Mouse (Mus musculus) gastrocnemius, postnatal 10 days (tissue): Measurements from ENCODE around the gene Dip2c. TPM values are rescaled to one million over a fixed set of nuclear protein-coding genes. Genes with fewer than 3 reads are reported as not detected.

Experiments used
- DNase-seq: peaks from one replicate; pipeline ENCODE4 v3.0.0; 2021; ENCODE audit warnings: mixed read lengths
- total RNA-seq, 2 experiments: library from RNA; stranded (reverse); gene quantifications; 2 replicates each; pipeline ENCODE4 v1.2.3; 2021

Gene Dip2c
- total RNA-seq, 2 experiments from 2014 or later: 20.8 to 22.5 TPM

GRCm38 (mm10) chr13:9547698-9548344 is 271.5 kb downstream of the Dip2c start:
- no peak for DNase-seq

GRCm38 (mm10) chr13:9562099-9562498 is 285.8 kb downstream of the Dip2c start:
- DNase-seq: no peak

GRCm38 (mm10) chr13:9562921-9563320 is 286.6 kb downstream of the Dip2c start:
- peak; percentile 10 for DNase-seq

DNA sequence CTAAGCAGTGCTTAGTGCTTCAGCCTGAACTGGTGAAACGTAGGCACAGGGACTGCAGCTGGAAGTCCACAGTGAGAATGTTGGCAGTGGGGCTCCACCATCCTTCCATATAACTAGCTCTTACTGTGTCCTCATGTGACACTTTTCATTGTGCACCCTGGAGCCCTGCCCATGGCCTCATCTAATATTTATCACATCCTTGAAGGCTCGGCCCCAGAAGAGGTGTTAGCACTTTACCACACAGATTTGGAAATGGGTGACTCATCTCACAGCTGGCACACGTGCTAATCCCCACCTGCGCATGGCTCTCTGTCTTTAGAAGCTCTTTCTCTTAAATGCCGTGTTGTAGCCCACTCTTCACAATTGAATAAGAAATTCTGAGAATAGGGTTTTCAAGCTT is 292.5 kb downstream of the Dip2c start:
- no peak for DNase-seq

DNA sequence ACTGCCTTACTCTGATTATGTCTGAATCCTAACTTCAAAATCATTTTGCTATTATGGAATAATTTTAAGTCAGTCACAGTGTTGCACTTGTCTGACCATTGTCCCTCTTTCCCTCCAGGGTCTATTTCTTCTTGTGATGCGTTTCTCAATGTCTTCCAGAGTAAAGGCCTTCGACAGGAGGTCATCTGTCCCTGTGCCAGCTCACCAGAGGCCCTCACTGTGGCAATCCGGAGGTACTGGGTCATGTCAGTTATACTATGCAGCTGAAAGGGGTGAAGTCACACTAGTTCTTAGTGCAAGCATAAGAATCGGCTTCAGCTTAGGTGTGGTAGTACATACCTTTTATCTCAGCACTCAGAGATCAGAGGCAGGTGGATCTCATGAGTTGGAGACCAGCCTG is 300.4 kb downstream of the Dip2c start:
- no peak for DNase-seq

GRCm38 (mm10) chr13:9578456-9578855 is 302.1 kb downstream of the Dip2c start:
- DNase-seq: no peak

DNA sequence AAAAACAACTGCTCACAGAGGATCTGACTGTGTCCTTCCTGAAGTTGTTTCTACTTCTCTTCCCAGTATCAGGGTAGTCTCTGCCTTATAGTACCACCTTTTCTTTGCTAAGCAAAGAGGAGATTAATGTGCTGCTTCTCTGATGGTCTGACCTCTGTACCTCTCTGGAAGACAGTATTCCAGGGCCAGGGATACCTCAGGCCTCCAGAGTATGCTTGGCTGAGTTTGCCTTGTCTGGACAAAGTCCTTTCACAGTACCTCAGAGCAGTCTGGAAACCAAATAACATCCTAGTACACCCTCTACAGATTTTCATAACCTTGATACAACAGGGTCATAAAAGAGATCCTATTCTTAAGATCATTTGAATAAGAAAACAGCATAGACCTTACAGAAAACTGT is 305.5 kb downstream of the Dip2c start:
- DNase-seq: no peak

GRCm38 (mm10) chr13:9583579-9583978 is 307.3 kb downstream of the Dip2c start:
- no peak for DNase-seq

DNA sequence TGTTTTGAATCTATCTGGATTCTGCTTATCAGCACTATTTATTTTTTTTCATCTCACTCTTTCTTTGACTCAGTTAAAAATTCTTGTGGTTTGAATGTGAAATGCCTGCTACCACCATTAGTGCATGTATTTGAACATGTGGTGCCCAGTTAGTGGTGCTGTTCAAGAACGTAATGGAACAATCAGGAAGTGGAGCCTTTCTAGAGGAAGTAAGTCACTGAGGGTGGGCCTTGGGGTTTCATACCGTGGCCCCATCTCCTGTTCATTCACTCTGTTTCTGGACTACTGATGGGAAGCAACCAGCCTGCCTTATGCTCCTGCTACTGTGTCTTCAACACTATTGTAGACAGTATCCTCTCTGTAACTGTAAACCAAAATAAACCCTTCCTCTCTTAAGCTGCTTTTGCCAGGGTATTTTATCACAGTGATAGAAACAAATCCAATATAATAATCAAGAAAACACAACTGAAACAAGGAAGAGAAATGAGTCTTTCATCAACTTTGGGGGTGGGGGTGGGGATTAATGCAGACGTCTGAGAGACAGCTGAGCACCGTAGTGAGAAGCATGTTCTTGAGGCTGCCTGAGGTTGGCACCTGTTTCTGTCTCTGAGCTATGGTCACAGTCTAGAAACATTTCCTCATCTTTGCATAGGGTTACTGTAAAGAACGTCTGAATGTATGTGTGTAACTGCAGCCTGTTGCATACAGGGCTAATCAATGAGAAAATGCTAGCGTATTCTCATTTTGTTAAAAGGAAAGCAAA is 323.2 kb downstream of the Dip2c start:
- DNase-seq: no peak

- no peak for DNase-seq
Measured at GRCm38 (mm10) chr13:9601350-9601749, 325.0 kb downstream of the Dip2c start.

GRCm38 (mm10) chr13:9611229-9611628 is 334.9 kb downstream of the Dip2c start:
- no peak for DNase-seq

GRCm38 (mm10) chr13:9632684-9633083 is 356.4 kb downstream of the Dip2c start:
- no peak for DNase-seq

- no peak for DNase-seq
Measured at GRCm38 (mm10) chr13:9635951-9636350, 359.6 kb downstream of the Dip2c start.

- DNase-seq: no peak
Measured at GRCm38 (mm10) chr13:9636505-9636904, 360.2 kb downstream of the Dip2c start.

DNA sequence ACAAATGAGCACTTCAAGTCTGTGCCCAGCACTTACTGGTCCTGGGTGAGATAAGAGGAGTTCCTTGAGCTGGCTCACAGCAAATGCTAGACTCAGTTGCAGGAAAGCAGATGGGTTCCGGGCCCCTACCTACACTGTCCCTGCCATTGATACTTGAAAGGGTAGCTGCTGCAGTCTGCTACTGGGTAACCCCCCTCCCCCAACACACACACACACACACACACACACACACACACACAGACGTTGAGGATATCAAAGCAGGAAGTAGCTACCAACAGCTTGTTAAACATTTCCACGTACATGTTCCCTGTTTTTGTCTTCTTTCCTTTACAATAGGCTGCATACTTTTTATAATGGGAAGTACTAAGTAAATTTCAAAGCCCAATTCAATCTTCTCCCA is 361.6 kb downstream of the Dip2c start:
- DNase-seq: no peak

- no peak for DNase-seq
Measured at GRCm38 (mm10) chr13:9648716-9649115, 372.4 kb downstream of the Dip2c start.

DNA sequence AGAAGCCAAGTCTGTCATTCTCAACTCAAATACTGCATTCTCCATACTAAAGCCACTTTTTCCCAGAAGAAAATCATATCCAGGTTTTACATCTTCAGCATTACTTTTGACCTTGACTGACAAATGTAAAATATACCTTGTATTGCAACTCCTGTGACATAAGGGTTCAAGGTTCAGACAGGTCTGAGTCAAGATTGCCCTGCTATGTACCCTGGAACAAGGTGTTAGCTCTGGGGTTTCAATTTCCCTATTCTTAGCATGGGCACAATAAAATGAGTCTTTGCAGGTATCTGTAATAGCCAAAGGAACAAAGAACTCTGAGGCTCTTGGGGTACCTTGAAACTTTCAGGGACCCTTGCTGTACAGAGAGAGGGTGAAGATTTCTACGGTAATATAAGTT is 373.6 kb downstream of the Dip2c start:
- no peak for DNase-seq

- DNase-seq: no peak
Measured at GRCm38 (mm10) chr13:9650580-9650979, 374.3 kb downstream of the Dip2c start.

DNA sequence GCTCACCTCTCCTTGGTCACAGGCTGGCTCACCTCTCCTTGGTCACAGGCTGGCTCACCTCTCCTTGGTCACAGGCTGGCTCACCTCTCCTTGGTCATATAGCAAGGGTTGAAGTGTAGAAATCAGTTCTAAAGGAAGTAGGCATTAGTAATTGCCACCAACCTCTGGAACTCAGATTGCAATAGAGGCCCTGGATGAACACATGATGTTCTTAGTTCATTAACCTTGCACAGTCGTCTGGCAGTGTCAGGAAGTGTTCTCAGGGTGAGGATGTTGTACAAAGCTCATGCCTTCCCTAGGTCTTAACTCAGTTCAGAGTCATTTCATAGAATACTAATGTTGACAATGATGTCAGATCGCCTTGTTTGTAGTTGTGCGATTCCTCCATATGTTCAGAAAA is 376.7 kb downstream of the Dip2c start:
- no peak for DNase-seq

DNA sequence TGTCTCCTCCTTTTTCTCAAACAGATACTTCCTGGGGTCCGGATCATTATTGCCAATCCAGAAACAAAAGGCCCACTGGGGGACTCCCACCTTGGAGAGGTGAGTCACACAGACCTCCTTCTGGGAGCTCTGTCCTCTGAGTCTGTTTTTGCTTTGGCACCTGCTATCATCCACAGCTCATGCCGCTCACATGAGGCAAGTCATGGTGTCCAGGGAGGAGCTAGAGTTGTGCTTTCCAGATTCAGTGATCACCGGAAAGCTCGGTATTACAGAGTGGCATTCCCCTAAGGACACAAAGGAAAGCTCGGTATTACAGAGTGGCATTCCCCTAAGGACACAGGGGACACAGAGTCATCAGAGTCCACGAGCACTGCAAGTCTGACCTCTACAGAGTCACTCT is 380.3 kb downstream of the Dip2c start:
- DNase-seq: no peak

GRCm38 (mm10) chr13:9660711-9661110 is 384.4 kb downstream of the Dip2c start:
- no peak for DNase-seq

DNA sequence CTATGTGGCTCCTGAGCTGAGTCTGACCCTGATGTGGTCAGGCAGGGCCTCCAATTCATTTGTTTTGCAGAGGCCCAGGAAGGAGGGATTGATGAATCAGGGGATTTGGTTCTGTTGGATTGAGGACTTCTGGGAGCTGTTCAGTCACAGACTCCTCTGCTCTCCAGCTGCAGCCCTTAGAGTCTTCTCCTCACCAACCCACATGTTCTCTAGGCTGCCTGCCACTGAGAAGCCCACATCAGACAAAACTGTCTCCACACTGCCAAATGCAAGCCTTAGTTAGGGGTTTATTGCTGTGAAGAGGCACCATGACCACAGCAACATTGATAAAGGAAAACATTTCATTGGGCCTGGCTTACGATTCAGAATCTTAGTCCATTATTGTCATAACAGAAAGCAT is 387.3 kb downstream of the Dip2c start:
- no peak for DNase-seq

- no peak for DNase-seq
Measured at GRCm38 (mm10) chr13:9667954-9668496, 391.7 kb downstream of the Dip2c start.

GRCm38 (mm10) chr13:9669246-9669645 is 392.9 kb downstream of the Dip2c start:
- no peak for DNase-seq
